Mouse (Mus musculus) limb, embryonic 14.5 days (tissue): Measurements from ENCODE around the gene Meaf6. TPM values are rescaled to one million over a fixed set of nuclear protein-coding genes. Genes with fewer than 3 reads are reported as not detected.
A peak's percentile ranks its signal among the peaks of the same experiment; 100 is the strongest.

Source experiments
- ATAC-seq: fragments of 200-750 bp; cut with Nextera tagmentation; 2 replicates; pipeline ENCODE4 v1.8.0; 2017; ENCODE audit warnings: low read depth, moderate number of reproducible peaks, moderate TSS enrichment; ENCODE audit not compliant: low FRiP score
- DNase-seq: peaks from one replicate; pipeline ENCODE4 v3.0.0-alpha.2; 2015; ENCODE audit warnings: low spot score
- H3K27ac ChIP-seq: fragments of 300-500 bp; sonication (generic); replicated peaks from 2 replicates; pipeline ENCODE4 v1.5.1; 2014; ENCODE audit warnings: low read depth, mild to moderate bottlenecking, low read length, moderate library complexity, mixed read lengths
- H3K27me3 ChIP-seq: fragments of 300-500 bp; sonication (generic); 2 replicates; pipeline ENCODE4 v1.6.1; 2014; ENCODE audit warnings: low read length, mixed read lengths; ENCODE audit not compliant: control insufficient read depth, insufficient read depth
- H3K36me3 ChIP-seq: fragments of 300-500 bp; sonication (generic); 2 replicates; pipeline ENCODE4 v1.6.1; 2014; ENCODE audit warnings: mild to moderate bottlenecking, low read length, moderate library complexity, mixed read lengths; ENCODE audit not compliant: control insufficient read depth, insufficient read depth
- H3K4me1 ChIP-seq: fragments of 300-500 bp; sonication (generic); 2 replicates; pipeline ENCODE4 v1.6.1; 2014; ENCODE audit warnings: antibody characterized with exemption, low read length, mixed read lengths; ENCODE audit not compliant: control insufficient read depth, insufficient read depth
- H3K4me2 ChIP-seq: fragments of 300-500 bp; sonication (generic); replicated peaks from 2 replicates; pipeline ENCODE4 v1.6.1; 2014; ENCODE audit warnings: low read depth, mild to moderate bottlenecking, low read length, moderate library complexity; ENCODE audit not compliant: severe bottlenecking
- H3K4me3 ChIP-seq: fragments of 300-500 bp; sonication (generic); replicated peaks from 2 replicates; pipeline ENCODE4 v1.5.1; 2014; ENCODE audit warnings: low read length
- H3K9ac ChIP-seq: fragments of 300-500 bp; sonication (generic); 2 replicates; pipeline ENCODE4 v1.6.1; 2014; ENCODE audit warnings: mild to moderate bottlenecking, low read depth, low read length, moderate library complexity; ENCODE audit not compliant: severe bottlenecking
- H3K9me3 ChIP-seq: fragments of 300-500 bp; sonication (generic); 2 replicates; pipeline ENCODE4 v1.6.1; 2016; ENCODE audit warnings: low read length; ENCODE audit not compliant: control insufficient read depth
- POLR2A ChIP-seq: fragments of 200-500 bp; IDR thresholded peaks from 2 replicates; pipeline ENCODE4 v1.8.0; 2012; ENCODE audit warnings: inconsistent platforms, mild to moderate bottlenecking, moderate library complexity, borderline replicate concordance; ENCODE audit not compliant: insufficient read depth, insufficient read length; ENCODE audit errors: extremely low read depth
- WGBS: fragments of 180-500 bp; shearing (Covaris S2); extraction: QIAGEN DNeasy Blood & Tissue Kit; methylation state at CpG from one replicate; pipeline ENCODE4 v1.1.7; 2014; 5-methylcytosine and 5-hydroxymethylcytosine counted together
- polyA plus RNA-seq, 2 experiments: library from polyadenylated mRNA; depleted of rRNA in 1 of 2; stranded (reverse) in 1 of 2; unstranded in 1 of 2; fragments of >200 nt; fragmentation: Nextera tagmentation in 1 of 2; extraction: Ambion mirVana in 1 of 2; gene quantifications; 2 replicates each; pipeline versions ENCODE4 v1.2.1 to v1.2.3; 2012 to 2014

The Meaf6 gene
- polyA plus RNA-seq, 2 experiments = 60.1 to 74.5 TPM

GRCm38 (mm10) chr4:125058033-125058432 lies 26.9 kb upstream of the Meaf6 start:
- no peak for ATAC-seq
- Histone ChIP-seq H3K4me2 (no peak overlapping the region), H3K27me3 (no peaks in the 10 kb centered on the region), H3K36me3 (peaks cover 30% of the 10 kb centered on the region), H3K4me3 (no peak overlapping the region), H3K4me1 (peaks cover 9% of the 10 kb centered on the region; the same call in 1 of the 2 replicates), H3K9me3 (no peaks in the 10 kb centered on the region), H3K27ac (no peak overlapping the region), H3K9ac (no peak overlapping the region)
- no peak for TF ChIP-seq POLR2A
- no peak for DNase-seq
- 41% methylated on average over 5 of the region's 5 CpGs for WGBS

DNA sequence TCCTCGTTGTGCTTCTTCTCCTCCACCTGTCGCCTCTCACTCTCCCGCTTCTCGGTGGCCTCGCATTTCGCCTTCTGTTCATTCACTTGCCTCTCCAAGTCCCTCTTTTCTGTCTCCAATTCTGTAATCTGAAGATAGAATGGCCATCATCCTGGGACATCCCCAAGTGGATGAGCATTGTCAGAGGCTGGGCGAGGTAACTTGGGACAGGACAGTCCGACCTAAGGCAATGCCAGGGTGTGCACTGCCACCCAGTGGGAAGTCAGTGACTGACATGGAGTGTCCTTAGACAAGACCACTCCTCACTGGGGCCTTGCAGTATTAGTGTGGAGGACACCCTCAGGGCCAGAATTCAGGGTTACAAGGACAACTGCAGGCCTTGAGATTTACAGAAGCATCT lies 25.9 kb upstream of the Meaf6 start:
- Histone ChIP-seq H3K27ac (no peak overlapping the region), H3K9ac (no peak overlapping the region), H3K36me3 (peaks cover 20% of the 10 kb centered on the region), H3K27me3 (no peaks in the 10 kb centered on the region), H3K4me1 (peaks cover 9% of the 10 kb centered on the region; the same call in 1 of the 2 replicates), H3K4me2 (peak overlapping the region; percentile 35), H3K9me3 (no peaks in the 10 kb centered on the region), H3K4me3 (no peak overlapping the region)
- DNase-seq (peak; percentile 68), ATAC-seq (peak; percentile 74; the same call in 1 of the 2 replicates)
- WGBS = 1% methylated on average over 8 of the region's 8 CpGs
- TF ChIP-seq POLR2A = no peak

DNA sequence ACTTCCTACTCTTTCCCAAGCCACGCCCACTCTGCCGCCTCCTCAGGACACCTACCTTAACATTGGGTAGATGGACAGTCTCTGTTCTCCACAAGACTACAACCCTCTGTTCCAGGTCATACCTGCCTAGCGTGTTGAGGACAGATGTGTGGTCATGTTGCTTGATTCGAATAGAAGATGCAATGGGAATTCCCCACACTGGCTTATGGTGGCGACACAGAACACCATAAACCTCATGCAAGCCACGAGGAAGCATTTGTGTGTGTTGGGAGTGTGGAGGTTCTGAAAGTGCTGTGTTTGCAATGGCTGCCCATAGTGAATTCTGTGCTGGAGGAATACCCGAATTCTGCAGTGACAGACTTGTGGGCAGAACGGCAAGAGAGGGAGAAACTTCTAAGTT lies 21.1 kb upstream of the Meaf6 start:
- H3K36me3 ChIP-seq = peaks cover 9% of the 10 kb centered on the region
- H3K4me2 ChIP-seq = no peak overlapping the region
- no peak overlapping the region for H3K9ac ChIP-seq
- no peaks in the 10 kb centered on the region for H3K9me3 ChIP-seq
- no peak for TF ChIP-seq POLR2A
- no peak overlapping the region for H3K27ac ChIP-seq
- H3K27me3 ChIP-seq = no peaks in the 10 kb centered on the region
- H3K4me1 ChIP-seq = peaks cover 9% of the 10 kb centered on the region
- no peak for DNase-seq
- H3K4me3 ChIP-seq = no peak overlapping the region
- 66% methylated on average over 8 of the region's 8 CpGs for WGBS
- no peak for ATAC-seq

DNA sequence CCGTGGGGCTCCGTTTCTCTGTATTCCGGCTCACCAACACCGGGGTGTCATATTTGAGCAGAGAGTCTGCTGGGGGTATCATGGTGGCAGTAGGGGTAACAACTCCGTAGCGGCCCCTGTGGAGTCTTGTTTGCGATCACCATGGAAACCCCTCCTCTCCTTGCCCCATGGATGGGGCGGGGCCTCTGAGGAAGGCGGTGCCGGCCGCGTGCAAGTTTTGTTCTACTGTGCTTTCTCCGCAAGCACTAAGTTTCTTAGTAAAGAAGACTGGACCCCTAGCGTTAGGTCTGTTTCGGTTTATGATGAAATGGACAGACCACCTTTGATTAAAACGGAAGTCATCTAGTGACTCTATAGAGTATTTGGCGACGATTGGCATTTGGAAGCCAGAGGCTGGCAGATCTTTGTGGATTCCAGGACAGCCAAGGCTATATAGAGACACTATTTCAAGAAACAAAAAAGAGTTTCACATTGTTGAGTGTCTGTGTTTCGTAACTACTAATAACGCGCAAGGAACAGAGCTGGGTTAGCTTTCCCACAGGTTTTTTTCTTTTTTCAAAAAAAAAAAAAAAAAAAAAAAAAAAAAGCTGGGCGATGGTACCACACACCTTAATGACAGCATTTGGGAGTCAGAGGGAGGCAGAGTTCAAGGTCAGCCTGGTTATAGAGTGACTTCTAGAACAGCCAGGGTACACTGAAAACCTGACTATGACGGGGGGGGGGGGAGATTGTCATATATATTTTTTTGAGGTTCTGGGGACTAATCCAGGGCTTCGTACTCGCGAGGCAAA lies 19.2 kb upstream of the Meaf6 start, which contains the start of gene Dnali1:
Dnali1 (minus strand) TSS at position 187 of the 791 bp plus-strand sequence.
- H3K27me3 ChIP-seq = no peaks in the 10 kb centered on the region
- H3K4me2 ChIP-seq = peak within 1 kb of the TSS; percentile 81
- peak within 1 kb of the TSS; percentile 76 for H3K9ac ChIP-seq
- peak; percentile 71 for DNase-seq
- peaks cover 9% of the 10 kb centered on the region for H3K4me1 ChIP-seq
- peak within 1 kb of the TSS; percentile 95 for H3K4me3 ChIP-seq
- ATAC-seq = peak; percentile 47; the same call in 1 of the 2 replicates
- WGBS = 3% methylated on average over 25 of the region's 26 CpGs
- no peak within 1 kb of the TSS for H3K27ac ChIP-seq
- peaks cover 27% of the 10 kb centered on the region for H3K36me3 ChIP-seq
- TF ChIP-seq POLR2A = no peak
- no peaks in the 10 kb centered on the region for H3K9me3 ChIP-seq

GRCm38 (mm10) chr4:125066490-125067370 lies 18.2 kb upstream of the Meaf6 start, which contains the start of gene Snip1:
Gene Snip1, plus strand, starts transcription at chr4:125066672.
- Histone ChIP-seq H3K9ac (peak within 1 kb of the TSS; percentile 76), H3K36me3 (peaks cover 38% of the 10 kb centered on the region), H3K4me2 (peak within 1 kb of the TSS; percentile 81), H3K27me3 (no peaks in the 10 kb centered on the region), H3K4me1 (peaks cover 9% of the 10 kb centered on the region), H3K4me3 (peak within 1 kb of the TSS; percentile 95), H3K27ac (no peak within 1 kb of the TSS), H3K9me3 (no peaks in the 10 kb centered on the region)
- peak; percentile 97 for TF ChIP-seq POLR2A
- WGBS = under 1% methylated on average over 76 of the region's 78 CpGs
- DNase-seq = peak; percentile 93
- peak; percentile 96 for ATAC-seq
